Mouse (Mus musculus) embryo, embryonic 10 days (tissue): ENCODE measurements around the gene Olfr845.

Source experiments
- DNase-seq: peaks from one replicate; pipeline ENCODE4 v3.0.0-alpha.2; 2015; ENCODE audit warnings: low spot score

Gene Olfr845

DNA sequence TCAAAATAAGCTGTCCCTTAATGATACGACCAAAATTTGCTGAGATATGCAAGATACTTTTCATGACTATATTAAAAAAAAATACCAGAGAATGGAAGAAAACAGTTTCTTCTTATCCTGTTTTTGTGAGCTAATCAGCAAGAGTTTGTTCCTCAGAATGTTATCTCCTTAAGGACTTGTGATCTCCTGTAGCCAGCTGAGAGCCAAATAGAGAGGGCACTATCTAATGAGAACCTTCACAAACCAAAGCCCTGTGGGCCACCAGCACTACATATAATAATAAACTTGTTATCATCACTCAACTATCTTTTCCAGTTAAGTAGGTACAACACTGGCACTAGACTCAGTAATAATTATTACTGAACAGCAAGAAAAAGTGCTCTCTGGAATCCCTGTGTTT is at the start of gene Olfr845:
Olfr845 (plus strand) TSS at position 301 of the 400 bp plus-strand sequence.
- no peak for DNase-seq

DNA sequence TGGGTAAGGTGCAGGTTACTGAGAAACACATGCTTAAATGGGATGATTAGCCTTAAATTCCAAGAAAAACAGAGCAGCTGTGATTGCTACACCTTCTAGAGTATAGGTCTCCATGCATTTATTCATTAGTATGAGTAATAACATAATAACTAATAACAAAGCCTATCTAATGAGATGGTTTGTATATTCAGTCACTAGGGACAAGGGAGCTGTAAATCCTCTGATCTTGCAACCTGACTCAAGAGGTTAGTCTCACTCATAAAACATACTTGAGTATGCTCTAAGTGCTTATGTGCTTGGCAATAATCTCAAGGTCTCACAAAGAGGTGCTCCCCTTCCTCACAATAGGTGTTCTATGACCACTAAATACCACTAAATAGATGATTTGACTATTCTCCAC is 20.2 kb upstream of the Olfr845 start, which contains the start of gene Olfr844:
Olfr844 (plus strand) TSS at position 301 of the 400 bp plus-strand sequence.
- DNase-seq, result no peak

- no peak for DNase-seq
Observed at GRCm38 (mm10) chr9:19363905-19364304, 27.6 kb downstream of the Olfr845 start, which contains the start of gene Olfr846. TSS of gene Olfr846 (minus strand) at chr9:19364005.

DNA sequence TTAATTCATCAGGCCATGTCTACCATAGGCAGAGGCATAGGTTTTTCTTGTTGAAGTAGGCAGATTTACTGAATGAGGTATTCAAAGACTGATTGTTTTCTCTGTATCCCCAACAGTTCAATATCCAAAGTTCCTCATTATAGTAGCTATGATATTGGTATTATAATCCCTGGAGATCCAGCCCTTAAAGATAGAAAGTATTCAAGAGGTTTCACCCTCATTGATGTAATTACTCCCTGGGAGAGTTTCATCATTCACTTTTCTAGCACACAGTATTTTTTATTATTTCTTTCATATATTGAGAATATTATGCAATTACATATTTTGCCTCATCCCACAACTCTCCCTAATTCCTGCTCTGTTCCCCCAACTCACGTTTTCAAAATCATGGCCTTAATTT is 42.3 kb downstream of the Olfr845 start, which contains the start of gene Olfr847:
Olfr847 (minus strand) TSS at position 101 of the 400 bp plus-strand sequence.
- no peak for DNase-seq
